Mouse (Mus musculus) urinary bladder, postnatal 14 days (tissue): Measurements from ENCODE around the gene Olfr800.

ENCODE experiments used
- DNase-seq: peaks from one replicate; pipeline ENCODE4 v3.0.0; 2021; ENCODE audit warnings: low spot score

Gene Olfr800

DNA sequence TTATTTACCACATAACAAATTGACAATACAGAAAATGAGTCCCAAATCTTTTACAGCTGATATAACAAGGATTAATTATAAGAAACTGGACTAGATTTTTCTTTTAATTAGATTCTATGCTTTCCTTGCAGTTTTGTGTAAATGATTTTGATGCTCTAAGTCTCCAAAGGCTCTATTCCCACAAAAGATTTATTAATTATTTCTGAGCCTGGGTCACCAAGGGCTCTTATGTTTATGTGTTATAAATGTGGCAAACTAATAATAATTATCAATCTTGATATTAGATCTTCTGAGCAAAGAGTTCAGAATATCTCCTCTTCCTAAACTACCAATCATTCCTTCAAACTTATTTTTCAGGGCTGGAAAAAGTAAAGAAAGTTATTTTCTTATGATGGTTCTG, at the start of gene Olfr800:
Gene Olfr800 (plus strand): TSS at position 301 of the 400 bp plus-strand sequence.
- no peak for DNase-seq

GRCm38 (mm10) chr10:129612470-129612869, 45.0 kb upstream of the Olfr800 start, which contains the start of gene Olfr796:
TSS of gene Olfr796 (minus strand) at chr10:129612570.
- no peak for DNase-seq

DNA sequence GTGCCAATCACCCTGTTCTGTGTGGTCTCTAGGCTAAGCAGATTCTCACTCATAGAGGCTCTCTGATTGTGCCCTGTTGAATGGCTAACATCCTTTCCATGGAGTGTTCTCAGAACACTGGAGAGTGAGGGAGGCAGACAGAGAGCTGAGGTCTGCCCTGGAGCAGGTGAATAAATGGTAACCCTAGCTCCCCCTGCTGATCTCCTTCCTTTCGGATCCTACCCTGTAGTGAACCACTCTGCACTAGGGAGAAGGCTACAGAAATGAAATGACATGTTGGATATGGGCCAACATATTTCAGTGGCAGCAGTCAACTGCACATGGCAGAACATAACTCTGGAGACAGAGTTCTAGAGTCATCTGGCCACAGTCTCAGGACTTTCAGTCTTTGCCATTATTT, 35.8 kb upstream of the Olfr800 start:
- DNase-seq: no peak

- DNase-seq: no peak
Measured at GRCm38 (mm10) chr10:129623251-129623650, 34.2 kb upstream of the Olfr800 start.

GRCm38 (mm10) chr10:129627834-129628233, 29.7 kb upstream of the Olfr800 start, which contains the start of gene Olfr798:
TSS of gene Olfr798 (minus strand) at chr10:129627934.
- no peak for DNase-seq

- DNase-seq: no peak
Measured at GRCm38 (mm10) chr10:129637184-129637583, 20.3 kb upstream of the Olfr800 start, which contains the start of gene Olfr799. TSS of gene Olfr799 (plus strand) at chr10:129637484.

DNA sequence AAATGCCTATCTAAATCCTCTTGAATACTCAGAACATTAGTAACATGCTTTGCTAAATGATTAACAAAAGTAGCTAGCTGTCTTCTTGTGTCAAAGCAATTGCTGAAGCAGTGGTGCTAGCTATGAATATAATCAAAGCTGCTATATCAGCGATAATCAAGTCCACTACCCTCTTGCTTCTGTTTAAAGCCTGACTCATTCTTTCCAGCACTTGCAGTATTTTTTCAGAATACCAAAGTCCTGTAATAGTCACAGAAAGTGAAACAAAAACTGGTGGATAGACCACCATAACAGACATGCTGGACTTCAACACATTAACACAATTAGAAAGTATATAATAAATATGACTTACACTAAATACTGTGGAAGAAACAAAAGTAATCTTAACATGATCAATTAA, 5.7 kb upstream of the Olfr800 start:
- no peak for DNase-seq

DNA sequence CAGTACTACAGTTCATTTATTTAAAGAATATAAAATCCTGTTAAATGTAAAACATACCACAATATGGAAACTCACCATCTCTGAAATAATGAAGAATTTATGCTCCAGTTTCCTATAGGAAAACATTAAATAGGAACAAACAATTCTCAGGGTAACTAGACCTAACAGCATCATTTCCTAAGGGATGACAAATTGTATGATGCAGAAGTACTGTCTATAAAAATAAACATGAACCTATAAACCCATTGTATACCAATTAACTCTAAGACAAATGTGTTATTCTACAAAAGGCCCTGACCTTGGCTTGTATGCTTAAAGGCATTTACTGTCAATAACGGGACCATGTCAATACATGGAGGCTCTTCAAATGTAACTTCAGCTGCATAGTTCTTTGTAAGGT, 16.3 kb downstream of the Olfr800 start, which contains the start of gene Olfr801:
Gene Olfr801 (minus strand): TSS at position 101 of the 400 bp plus-strand sequence.
- DNase-seq: no peak

DNA sequence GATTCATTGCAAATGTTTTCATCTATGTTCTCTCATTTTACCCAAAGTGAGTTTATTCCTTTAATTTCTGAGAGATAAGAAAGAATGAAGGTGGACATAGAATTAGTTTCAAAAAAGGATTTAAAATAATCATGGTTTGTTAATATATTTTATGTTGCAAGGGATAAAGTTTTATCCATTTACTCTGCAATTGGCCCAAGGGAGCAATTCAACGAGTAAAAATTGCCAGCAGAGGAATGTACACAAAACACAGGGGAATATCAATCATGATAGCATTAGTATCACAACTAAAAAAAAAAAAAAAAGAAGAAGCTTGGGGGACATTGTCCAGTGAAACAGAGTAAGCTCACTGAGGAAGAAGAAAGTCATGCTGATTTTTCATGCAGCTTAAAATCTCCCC, 30.6 kb downstream of the Olfr800 start, which contains the start of gene Olfr802:
Gene Olfr802 (minus strand): TSS at position 101 of the 400 bp plus-strand sequence.
- no peak for DNase-seq

DNA sequence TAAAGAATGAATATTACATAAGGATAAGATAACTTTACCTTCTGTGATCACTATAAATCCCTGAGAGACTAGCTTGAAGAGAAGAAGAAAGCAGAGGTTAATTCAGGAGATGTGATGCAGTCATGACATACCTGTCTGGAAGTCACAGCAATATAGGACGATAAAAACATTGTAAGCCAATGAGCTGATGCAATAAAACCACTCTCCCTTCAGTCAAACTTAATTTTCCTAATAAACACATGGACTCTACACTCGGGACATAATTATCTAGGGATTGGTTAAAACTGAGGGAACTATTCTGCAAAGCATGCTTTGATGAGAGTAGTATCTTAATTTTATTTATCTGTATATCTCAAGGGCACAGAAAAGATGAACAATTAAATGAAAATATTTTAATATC, 36.7 kb downstream of the Olfr800 start, which contains the start of gene Olfr803:
Gene Olfr803 (minus strand): TSS at position 101 of the 400 bp plus-strand sequence.
- no peak for DNase-seq

- no peak for DNase-seq
Measured at GRCm38 (mm10) chr10:129702910-129703309, 45.4 kb downstream of the Olfr800 start, which contains the start of gene Olfr804. TSS of gene Olfr804 (plus strand) at chr10:129703210.
